Comparison of ENCODE assay signal across 8 mouse cellular contexts in the genomic region with DNA sequence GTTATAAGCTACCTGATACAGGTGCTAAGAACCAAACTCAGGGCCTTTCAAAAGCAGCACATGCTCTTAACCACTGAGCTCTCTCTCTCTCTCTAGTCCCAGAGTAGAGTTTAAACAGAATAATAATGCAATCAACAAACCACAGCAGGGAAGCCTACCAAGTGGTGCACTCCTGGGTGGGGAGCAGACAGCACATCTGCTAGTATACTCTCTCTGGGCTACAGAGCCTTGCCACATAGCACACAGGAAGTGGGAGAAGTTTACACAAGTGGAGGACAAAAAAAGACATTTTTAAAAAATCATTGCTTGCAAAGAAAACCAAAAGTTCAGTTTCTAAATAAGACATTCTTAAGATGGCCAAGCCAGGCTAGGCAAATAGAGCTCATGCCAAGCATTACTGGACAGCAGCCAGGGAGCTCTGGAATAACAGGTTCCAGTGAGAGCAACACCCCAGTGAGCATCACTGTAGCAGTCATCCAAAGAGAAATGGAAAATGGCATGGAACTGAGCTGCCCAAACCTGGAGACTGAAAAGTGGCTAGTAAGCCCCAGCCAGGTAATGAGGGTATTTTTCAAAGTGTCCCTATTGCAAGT.
DNase-seq lines count a peak whose midpoint lies in the region; ATAC-seq and TF ChIP-seq lines count a peak whose summit lies in the region.

No protein-coding gene starts in this region.

- TF ChIP-seq CTCF in brain, embryonic 14.5 days (IDR thresholded peaks at IDR 0.05; ENCODE audit: borderline replicate concordance, extremely low read depth, insufficient read depth, insufficient read length) = no peak

- no peak for TF ChIP-seq POLR2A in brain, embryonic 14.5 days (IDR thresholded peaks at IDR 0.05; ENCODE audit: borderline replicate concordance, extremely low read depth, insufficient read depth, insufficient read length, poor library complexity, severe bottlenecking)

- DNase-seq in NIH3T3 (ENCODE audit: low read depth) = peak; percentile 88
- DNase-seq in brain, embryonic 14.5 days (ENCODE audit: low read depth) = peak; percentile 41
- DNase-seq in gastrocnemius, adult 8-10 months (ENCODE audit: low spot score in 2 of 2) = peak; percentile 22 to 46
- peak; percentile 41 to 51 for DNase-seq in kidney, postnatal 4 days
- peak; percentile 82 for DNase-seq in lung, postnatal 14 days
- DNase-seq in urinary bladder, adult 2 months (ENCODE audit: low spot score) = peak; percentile 47
- no peak for DNase-seq in spleen, postnatal 10 days (ENCODE audit: low spot score in 2 of 2)

- no peak for ATAC-seq in inflammation-experienced regulatory T-cells, adult 6 months

Comparison
In these comparisons a context has a peak if more than half of its experiments do, and no peak if none do; other contexts are left out.
1. DNase-seq: peak in NIH3T3 (single experiment), brain, embryonic 14.5 days (single experiment), gastrocnemius, adult 8-10 months (2 of 2), kidney, postnatal 4 days (2 of 2), lung, postnatal 14 days (single experiment) and urinary bladder, adult 2 months (single experiment); none in spleen, postnatal 10 days (0 of 2).